Mouse (Mus musculus) midbrain, embryonic 14.5 days (tissue): ENCODE measurements around the gene Hspa2. TPM values are rescaled to one million over a fixed set of nuclear protein-coding genes. Genes with fewer than 3 reads are reported as not detected.
A peak's percentile ranks its signal among the peaks of the same experiment; 100 is the strongest.

Experiments
- ATAC-seq: fragments of 200-750 bp; cut with Nextera tagmentation; 2 replicates; pipeline ENCODE4 v1.8.0; 2017; ENCODE audit warnings: moderate number of reproducible peaks, moderate library complexity; ENCODE audit not compliant: low FRiP score, low TSS enrichment
- DNase-seq: peaks from one replicate; pipeline ENCODE4 v3.0.0-alpha.2; 2015
- H3K27ac ChIP-seq: fragments of 300-500 bp; sonication (generic); replicated peaks from 2 replicates; pipeline ENCODE4 v1.5.1; 2014; ENCODE audit warnings: mild to moderate bottlenecking, low read depth, low read length, moderate library complexity
- H3K27me3 ChIP-seq: fragments of 300-500 bp; sonication (generic); 2 replicates; pipeline ENCODE4 v1.6.1; 2014; ENCODE audit warnings: low read length, control low read depth, mixed read lengths; ENCODE audit not compliant: control insufficient read depth, insufficient read depth
- H3K36me3 ChIP-seq: fragments of 300-500 bp; sonication (generic); 2 replicates; pipeline ENCODE4 v1.6.1; 2014; ENCODE audit warnings: low read length, control low read depth; ENCODE audit not compliant: control insufficient read depth, insufficient read depth
- H3K4me1 ChIP-seq: fragments of 300-500 bp; sonication (generic); 2 replicates; pipeline ENCODE4 v1.6.1; 2014; ENCODE audit warnings: mild to moderate bottlenecking, antibody characterized with exemption, low read length, control low read depth; ENCODE audit not compliant: control insufficient read depth, insufficient read depth
- H3K4me2 ChIP-seq: fragments of 300-500 bp; sonication (generic); 2 replicates; pipeline ENCODE4 v1.6.1; 2014; ENCODE audit warnings: mild to moderate bottlenecking, low read length, moderate library complexity
- H3K4me3 ChIP-seq: fragments of 300-500 bp; sonication (generic); replicated peaks from 2 replicates; pipeline ENCODE4 v1.5.1; 2014; ENCODE audit warnings: low read depth, low read length
- H3K9ac ChIP-seq: fragments of 300-500 bp; sonication (generic); replicated peaks from 2 replicates; pipeline ENCODE4 v1.6.1; 2014; ENCODE audit warnings: mild to moderate bottlenecking, low read length, moderate library complexity
- H3K9me3 ChIP-seq: fragments of 300-500 bp; sonication (generic); 2 replicates; pipeline ENCODE4 v1.6.1; 2016; ENCODE audit warnings: low read length, control low read depth, mixed read lengths; ENCODE audit not compliant: control insufficient read depth
- WGBS: fragments of 180-500 bp; shearing (Covaris S2); extraction: QIAGEN DNeasy Blood & Tissue Kit; methylation state at CpG from one replicate; pipeline ENCODE4 v1.1.7; 2014; 5-methylcytosine and 5-hydroxymethylcytosine counted together
- polyA plus RNA-seq: library from polyadenylated mRNA; unstranded; fragments of >200 nt; fragmentation: Nextera tagmentation; extraction: Ambion mirVana; gene quantifications from 2 replicates; pipeline ENCODE4 v1.2.1, GENCODE M21; 2014

The Hspa2 gene
- polyA plus RNA-seq, result 5.1 and 5.3 TPM in 2 replicates

DNA sequence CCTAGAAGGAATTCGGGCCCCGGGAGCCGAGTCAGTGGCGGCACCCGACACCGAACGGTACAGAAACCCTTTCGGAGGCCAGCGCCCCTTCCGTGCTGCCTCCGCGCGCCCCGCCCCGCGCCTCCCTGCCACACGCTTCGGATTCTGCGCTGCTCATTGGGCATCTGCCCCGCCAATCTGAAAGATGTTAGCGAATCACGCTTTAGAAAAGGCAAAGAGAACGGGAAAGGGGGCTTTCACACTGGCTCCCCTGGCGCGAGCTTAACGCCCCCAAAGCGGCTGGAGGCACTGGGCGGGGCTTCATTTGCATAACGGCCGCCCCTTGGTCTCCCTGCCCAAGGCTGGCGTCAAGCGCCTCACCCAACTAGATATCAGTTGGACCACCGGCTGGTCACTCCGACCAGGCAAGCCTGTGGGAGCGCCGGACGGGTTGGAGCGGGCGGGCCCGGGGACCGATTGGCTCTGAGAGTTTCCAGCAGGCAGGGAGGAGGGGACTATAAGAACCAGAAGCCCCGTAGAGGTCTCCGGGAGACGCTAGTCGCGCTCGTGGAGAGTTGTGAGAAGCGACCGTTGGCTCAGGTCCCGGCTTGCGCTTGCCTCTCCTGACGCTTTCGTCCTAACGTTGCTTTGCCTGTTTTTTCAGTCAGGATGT is at the start of gene Hspa2:
Gene Hspa2 (plus strand): TSS at position 291 of the 652 bp plus-strand sequence.
- Histone ChIP-seq H3K4me3 (peak within 1 kb of the TSS; percentile 54), H3K9me3 (no peaks in the 10 kb centered on the region), H3K9ac (peak within 1 kb of the TSS; percentile 49), H3K27me3 (peaks cover 47% of the 10 kb centered on the region), H3K36me3 (no peaks in the 10 kb centered on the region), H3K27ac (peak within 1 kb of the TSS; percentile 70), H3K4me1 (peaks cover 20% of the 10 kb centered on the region; the same call in 1 of the 2 replicates), H3K4me2 (peak within 1 kb of the TSS; percentile 58)
- DNase-seq (peak; percentile 99), ATAC-seq (peak; percentile 96)
- WGBS, result under 1% methylated on average over 54 of the region's 54 CpGs

DNA sequence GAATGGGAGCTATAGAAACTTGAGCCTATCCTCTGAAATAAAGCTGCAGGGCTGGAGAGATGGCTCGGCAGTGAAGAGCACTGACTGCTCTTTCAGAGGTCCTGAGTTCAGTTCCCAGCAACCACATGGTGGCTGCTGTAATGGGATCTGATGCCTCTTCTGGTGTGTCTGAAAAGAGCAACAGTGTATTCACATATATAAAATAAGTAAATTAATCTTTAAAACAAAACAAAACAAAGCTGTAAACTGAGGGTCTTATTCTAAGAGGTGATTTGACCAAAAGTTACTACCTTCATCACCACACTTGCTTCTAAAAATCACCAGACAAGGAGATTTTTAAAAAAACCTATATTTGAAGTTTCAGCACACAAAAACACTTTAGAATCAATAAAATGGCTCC is 43.1 kb upstream of the Hspa2 start:
- no peak for ATAC-seq
- Histone ChIP-seq H3K27ac (no peak overlapping the region), H3K9me3 (no peaks in the 10 kb centered on the region), H3K36me3 (no peaks in the 10 kb centered on the region), H3K9ac (no peak overlapping the region), H3K4me3 (no peak overlapping the region), H3K4me2 (no peak overlapping the region), H3K4me1 (no peaks in the 10 kb centered on the region), H3K27me3 (no peaks in the 10 kb centered on the region)
- WGBS, result 35% methylated on average over 1 of the region's 1 CpGs
- no peak for DNase-seq

DNA sequence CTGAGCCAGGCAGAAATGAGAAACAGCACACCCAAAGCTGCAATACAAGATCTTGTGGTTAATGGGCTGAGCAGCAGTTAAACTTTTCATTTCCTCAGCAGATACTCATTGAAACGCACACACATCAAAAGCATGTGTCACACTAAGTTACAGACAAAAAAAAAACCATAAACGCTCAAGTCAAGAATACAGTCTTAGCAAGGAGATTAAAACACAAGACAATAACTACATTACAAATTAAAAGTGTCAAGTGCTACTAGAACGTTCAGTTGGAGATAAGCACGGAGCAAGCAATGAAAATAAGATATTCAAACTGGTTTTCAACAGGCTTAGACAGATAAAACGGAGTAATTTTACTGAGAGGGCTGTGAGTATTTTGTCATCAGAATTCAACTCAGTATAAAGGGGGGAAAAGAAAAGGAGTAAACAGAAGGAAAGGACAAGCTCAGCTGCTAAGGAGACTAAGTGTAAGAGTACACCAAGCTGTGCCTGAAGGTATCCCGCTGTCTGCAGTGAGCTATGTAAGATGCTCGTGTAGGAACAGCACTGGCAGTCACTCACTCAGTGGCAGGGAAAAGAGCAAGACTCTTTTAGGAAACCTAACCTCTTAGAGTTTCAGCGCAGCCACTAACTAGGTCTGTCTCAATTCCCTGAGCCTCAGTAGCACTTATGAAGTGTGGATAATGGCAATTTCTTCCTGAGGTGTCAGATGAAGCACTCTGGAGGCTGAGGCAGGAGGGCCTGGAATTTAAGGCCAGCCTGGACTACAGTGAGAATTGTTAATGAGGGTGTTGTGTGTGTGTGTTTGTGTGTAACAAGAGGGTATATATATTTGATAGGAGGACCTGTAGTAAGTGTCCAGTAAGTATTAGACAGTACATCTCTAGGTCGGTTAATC is 42.3 kb upstream of the Hspa2 start:
- Histone ChIP-seq H3K4me1 (no peaks in the 10 kb centered on the region), H3K4me2 (no peak overlapping the region), H3K4me3 (no peak overlapping the region), H3K9ac (no peak overlapping the region), H3K27me3 (no peaks in the 10 kb centered on the region), H3K36me3 (no peaks in the 10 kb centered on the region), H3K9me3 (no peaks in the 10 kb centered on the region), H3K27ac (no peak overlapping the region)
- no peak for DNase-seq
- no peak for ATAC-seq
- 72% methylated on average over 9 of the region's 9 CpGs for WGBS

DNA sequence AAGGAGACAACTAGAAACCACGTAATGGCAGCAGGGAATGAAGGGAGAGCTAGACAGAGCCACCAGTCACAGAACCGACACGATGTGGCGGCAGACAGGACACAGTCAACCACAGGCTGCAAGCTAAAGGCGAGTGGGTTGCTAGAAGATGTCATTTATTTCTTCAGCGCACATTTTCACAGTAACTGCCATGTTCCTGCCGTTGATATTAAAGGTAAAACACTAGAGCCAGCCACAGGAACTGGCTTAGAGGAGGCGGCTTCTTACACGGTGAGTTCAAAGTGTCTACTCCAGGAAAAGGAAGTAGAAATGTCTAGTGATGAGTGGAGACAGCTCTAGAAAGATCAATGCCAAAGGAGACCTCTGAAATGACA is 41.7 kb upstream of the Hspa2 start:
- H3K36me3 ChIP-seq, result no peaks in the 10 kb centered on the region
- no peak overlapping the region for H3K27ac ChIP-seq
- ATAC-seq (no peak), DNase-seq (no peak)
- no peak overlapping the region for H3K9ac ChIP-seq
- no peak overlapping the region for H3K4me3 ChIP-seq
- H3K27me3 ChIP-seq, result no peaks in the 10 kb centered on the region
- H3K9me3 ChIP-seq, result no peaks in the 10 kb centered on the region
- H3K4me2 ChIP-seq, result no peak overlapping the region
- H3K4me1 ChIP-seq, result peaks cover 3% of the 10 kb centered on the region
- 88% methylated on average over 9 of the region's 9 CpGs for WGBS

DNA sequence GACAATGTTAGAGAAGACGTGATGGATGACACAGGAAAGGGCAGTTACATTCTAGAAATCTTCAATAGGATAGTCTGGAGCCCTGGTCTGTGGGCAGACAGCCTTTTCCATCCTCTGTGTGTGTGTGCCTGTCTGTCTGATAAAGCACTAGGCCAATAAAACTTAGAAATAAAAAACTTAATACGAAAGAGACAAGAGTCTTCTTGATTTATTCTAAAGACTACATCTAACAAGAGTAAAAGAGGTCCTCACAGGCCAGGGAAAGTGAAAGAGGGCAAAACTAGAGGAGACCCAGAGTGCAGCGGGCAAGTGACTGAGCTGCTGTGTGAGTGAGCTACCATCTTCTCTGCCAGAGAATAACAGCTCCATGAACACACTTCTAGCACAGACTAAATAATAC is 37.7 kb upstream of the Hspa2 start:
- no peak for ATAC-seq
- peaks cover 15% of the 10 kb centered on the region for H3K4me1 ChIP-seq
- H3K9me3 ChIP-seq, result no peaks in the 10 kb centered on the region
- no peaks in the 10 kb centered on the region for H3K27me3 ChIP-seq
- no peaks in the 10 kb centered on the region for H3K36me3 ChIP-seq
- H3K4me3 ChIP-seq, result no peak overlapping the region
- DNase-seq, result no peak
- no peak overlapping the region for H3K4me2 ChIP-seq
- H3K27ac ChIP-seq, result no peak overlapping the region
- no peak overlapping the region for H3K9ac ChIP-seq
- 87% methylated on average over 3 of the region's 3 CpGs for WGBS

DNA sequence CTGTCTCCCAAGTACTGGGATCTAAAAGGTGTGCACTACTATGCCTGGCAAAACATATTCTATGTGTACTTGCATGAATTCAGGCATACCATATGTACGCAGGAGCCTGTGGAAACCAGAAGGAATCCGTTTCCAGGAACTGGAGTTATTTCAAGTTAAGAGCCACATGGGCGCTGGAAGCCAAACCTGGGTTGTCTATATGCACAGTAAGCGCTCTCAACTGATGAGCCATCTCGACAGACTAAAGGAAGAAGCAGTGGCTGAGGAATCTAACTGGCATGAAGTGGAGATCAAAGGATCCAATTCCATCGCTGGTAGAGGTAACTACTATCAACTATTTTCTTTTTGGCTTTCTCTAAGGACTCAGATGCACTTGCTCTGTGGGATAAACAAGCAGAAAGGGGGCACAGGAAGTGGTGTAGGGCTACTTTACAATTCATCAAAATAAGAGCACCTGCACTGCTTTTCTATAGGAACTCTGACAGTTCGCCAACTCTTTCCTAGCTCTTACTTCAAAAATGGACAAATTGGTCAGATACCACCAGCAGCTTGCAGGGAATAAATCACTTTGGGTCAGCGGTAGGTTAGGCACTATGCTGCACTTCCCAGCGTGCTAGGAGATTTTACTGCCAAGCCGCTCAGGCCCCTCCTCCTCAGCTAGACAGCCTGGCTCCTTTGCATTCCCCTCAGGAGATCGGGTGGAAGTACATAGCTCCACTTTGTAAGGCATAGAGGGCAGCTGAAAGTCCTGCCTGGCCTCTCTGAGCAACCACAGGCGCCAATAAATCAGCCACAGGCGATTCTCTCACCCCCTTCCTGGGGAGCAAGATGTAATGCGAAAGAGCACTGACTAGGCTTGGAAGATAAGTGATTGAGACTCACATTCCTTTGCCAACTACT is 36.6 kb upstream of the Hspa2 start:
- Histone ChIP-seq H3K36me3 (no peaks in the 10 kb centered on the region), H3K4me1 (peaks cover 24% of the 10 kb centered on the region), H3K27me3 (no peaks in the 10 kb centered on the region), H3K9me3 (no peaks in the 10 kb centered on the region), H3K27ac (no peak overlapping the region), H3K9ac (no peak overlapping the region), H3K4me2 (peak overlapping the region; percentile 88), H3K4me3 (no peak overlapping the region)
- ATAC-seq (no peak), DNase-seq (peak; percentile 47)
- 27% methylated on average over 14 of the region's 14 CpGs for WGBS

DNA sequence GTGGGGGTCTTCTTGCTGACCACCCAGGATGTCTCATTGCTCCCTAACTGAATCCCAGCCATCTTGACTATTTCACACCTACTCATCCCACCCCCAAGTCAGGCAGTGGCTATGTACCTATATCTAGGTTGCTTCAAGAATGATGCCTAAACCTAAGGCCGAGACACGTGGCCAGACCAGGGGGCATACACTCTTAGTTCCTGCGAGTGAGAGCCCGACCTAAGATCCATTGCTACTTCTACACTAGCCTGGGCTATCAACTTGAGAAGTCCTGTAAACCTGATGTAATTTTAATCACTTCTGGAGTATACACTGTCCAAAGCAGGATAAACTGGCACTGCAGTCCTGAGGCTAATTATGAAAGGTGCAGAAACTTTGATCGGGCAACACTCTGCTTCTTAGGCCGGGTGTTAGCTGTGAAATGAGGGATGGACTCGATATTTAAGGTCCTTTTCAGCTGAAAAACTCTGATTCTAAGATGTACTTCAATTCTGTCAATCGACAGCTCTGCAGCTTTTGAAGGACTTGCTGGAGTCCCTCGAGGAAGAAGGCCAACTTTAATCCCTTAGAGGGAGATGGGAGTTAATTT is 35.7 kb upstream of the Hspa2 start:
- Histone ChIP-seq H3K9me3 (no peaks in the 10 kb centered on the region), H3K27ac (peak overlapping the region; percentile 98), H3K9ac (peak overlapping the region; percentile 99), H3K4me2 (peak overlapping the region; percentile 88), H3K4me3 (peak overlapping the region; percentile 92), H3K27me3 (no peaks in the 10 kb centered on the region), H3K36me3 (no peaks in the 10 kb centered on the region), H3K4me1 (peaks cover 24% of the 10 kb centered on the region)
- DNase-seq (no peak), ATAC-seq (no peak)
- 8% methylated on average over 9 of the region's 9 CpGs for WGBS

DNA sequence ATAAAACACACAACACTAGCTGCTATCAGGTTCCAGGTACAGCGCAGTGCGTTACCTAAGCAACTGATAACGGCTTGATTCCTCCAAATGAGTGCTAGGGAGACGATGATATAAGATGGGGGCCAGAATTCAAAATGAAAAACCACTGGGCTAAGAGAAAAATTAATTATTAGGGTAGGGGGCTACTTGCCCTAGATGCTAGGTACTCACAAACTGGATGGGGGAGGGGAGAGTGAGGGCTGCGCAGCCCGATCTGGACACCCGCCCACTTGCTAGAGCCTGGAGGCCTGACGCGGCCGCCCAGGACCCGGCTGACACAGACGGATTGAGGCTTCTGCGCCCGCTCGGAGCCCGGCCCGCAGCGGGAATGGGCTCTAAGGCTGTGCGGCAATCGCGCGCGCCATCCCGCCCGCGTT is 35.2 kb upstream of the Hspa2 start:
- Histone ChIP-seq H3K4me1 (peaks cover 24% of the 10 kb centered on the region), H3K36me3 (no peaks in the 10 kb centered on the region), H3K27ac (peak overlapping the region; percentile 98), H3K27me3 (no peaks in the 10 kb centered on the region), H3K4me3 (peak overlapping the region; percentile 92), H3K9ac (peak overlapping the region; percentile 99), H3K9me3 (no peaks in the 10 kb centered on the region), H3K4me2 (peak overlapping the region; percentile 88)
- peak; percentile 46 for ATAC-seq
- under 1% methylated on average over 26 of the region's 26 CpGs for WGBS
- peak; percentile 83 for DNase-seq
